Mouse (Mus musculus): ENCODE results near the gene Stum.

- TF ChIP-seq POLR2A (IDR thresholded peaks at IDR 0.05; ENCODE audit: borderline replicate concordance, low read depth, low read length) (no peak), CTCF (IDR thresholded peaks at IDR 0.05; ENCODE audit: low read depth, low read length) (no peak)
These were observed 75.3 kb downstream of the Stum start for GRCm38 (mm10) chr1:180407727-180408719.

Data from bone marrow macrophage, adult 2 months (primary cell).